Mouse (Mus musculus) gastrocnemius, postnatal 10 days (tissue): ENCODE data around the gene Ano7. TPM values are rescaled to one million over a fixed set of nuclear protein-coding genes. Genes with fewer than 3 reads are reported as not detected.
"Not testable (repeated sequence)": the region's sequence is repeated elsewhere in the genome, so short reads cannot be mapped to it uniquely, and the experiment has no call there.

Source experiments
- DNase-seq: peaks from one replicate; pipeline ENCODE4 v3.0.0; 2021; ENCODE audit warnings: mixed read lengths
- microRNA-seq, 2 experiments: library from miRNA; unstranded; fragments of <30 nt; microRNA quantifications; one replicate each; pipeline ENCODE4 v1.2.0; 2021
- total RNA-seq, 2 experiments: library from RNA; stranded (reverse); gene quantifications; 2 replicates each; pipeline ENCODE4 v1.2.3; 2021

Gene Ano7
- total RNA-seq, 2 experiments from 2014 or later = not detected

GRCm38 (mm10) chr1:93445822-93446162 is 72.1 kb downstream of the Ano7 start:
- DNase-seq = no peak

DNA sequence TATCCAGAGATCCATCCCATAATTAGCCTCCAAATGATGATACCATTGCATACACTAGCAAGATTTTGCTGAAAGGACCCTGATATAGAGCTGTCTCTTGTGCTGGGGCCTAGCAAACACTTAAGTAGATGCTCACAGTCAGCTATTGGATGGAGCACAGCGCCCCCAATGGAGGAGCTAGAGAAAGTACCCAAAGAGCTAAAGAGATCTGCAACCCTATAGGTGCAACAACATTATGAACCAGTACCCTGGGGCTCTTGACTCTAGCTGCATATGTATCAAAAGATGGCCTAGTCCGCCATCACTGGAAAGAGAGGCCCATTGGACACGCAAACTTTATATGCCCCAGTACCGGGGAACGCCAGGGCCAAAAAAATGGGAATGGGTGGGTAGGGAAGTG is 76.4 kb downstream of the Ano7 start:
- DNase-seq = not testable (repeated sequence)

GRCm38 (mm10) chr1:93453721-93454255 is 80.1 kb downstream of the Ano7 start:
- DNase-seq = no peak

Small RNA genes lying within 50 kb of the gene (microRNA-seq; reads per million reads assigned to microRNA genes)
- gene Mir6345 (0 reads per million in 2 experiments), gene Mir6902 (0 reads per million in 2 experiments)

Other genes starting within 250 kb of the Ano7 start
- under 1 TPM in 1 of 2 experiments, not detected in 1; 0.23 TPM for gene Agxt, start 238.7 kb upstream of the Ano7 start, total RNA-seq
- gene 2310007B03Rik, start 213.0 kb upstream of the Ano7 start, total RNA-seq = not detected
- gene Crocc2, start 205.2 kb upstream of the Ano7 start, total RNA-seq = under 1 TPM in 1 of 2 experiments, not detected in 1; 0.05 TPM
- 1 to 10 TPM; 5.9 to 9.7 TPM for gene Sned1, start 138.1 kb upstream of the Ano7 start, total RNA-seq
- 10 to 100 TPM in 1 of 2 experiments, 1 to 10 TPM in 1; 9.9 to 10.2 TPM for gene Mterf4, start 68.0 kb upstream of the Ano7 start, total RNA-seq
- 10 to 100 TPM; 17.6 to 23.7 TPM for gene Ppp1r7, start 31.1 kb upstream of the Ano7 start, total RNA-seq
- gene Pask, start 30.4 kb upstream of the Ano7 start, total RNA-seq = 1 to 10 TPM; 2.1 to 3.0 TPM
- 100 to 1,000 TPM; 229 to 252 TPM for gene Hdlbp, start 104.9 kb downstream of the Ano7 start, total RNA-seq
- gene Farp2, start 138.1 kb downstream of the Ano7 start, total RNA-seq = 10 to 100 TPM; 14.9 to 18.4 TPM